Mouse (Mus musculus): ENCODE results near the gene Robo1.
"Not testable (repeated sequence)": the region's sequence is repeated elsewhere in the genome, so short reads cannot be mapped to it uniquely, and the experiment has no call there.

Robo1 gene

GRCm38 (mm10) chr16:72444428-72445135, 136.5 kb downstream of the Robo1 start:
- in situ Hi-C loops (cut with MboI, MseI), result no loop called here

GRCm38 (mm10) chr16:72458155-72458554, 150.0 kb downstream of the Robo1 start:
- in situ Hi-C loops (cut with MboI, MseI), result no loop called here

GRCm38 (mm10) chr16:72458576-72458975, 150.5 kb downstream of the Robo1 start:
- in situ Hi-C loops (cut with MboI, MseI), result no loop called here

- in situ Hi-C loops (cut with MboI, MseI), result no loop called here
Observed at GRCm38 (mm10) chr16:72465696-72466095, 157.6 kb downstream of the Robo1 start.

- in situ Hi-C loops (cut with MboI, MseI), result no loop called here
Observed at GRCm38 (mm10) chr16:72470037-72470673, 162.0 kb downstream of the Robo1 start.

- in situ Hi-C loops (cut with MboI, MseI), result no loop called here
Observed at GRCm38 (mm10) chr16:72510716-72511199, 202.7 kb downstream of the Robo1 start.

- in situ Hi-C loops (cut with MboI, MseI), result no loop called here
Observed at GRCm38 (mm10) chr16:72531337-72531736, 223.2 kb downstream of the Robo1 start.

- in situ Hi-C loops (cut with MboI, MseI), result no loop called here
Observed at GRCm38 (mm10) chr16:72533900-72534571, 225.9 kb downstream of the Robo1 start.

- in situ Hi-C loops (cut with MboI, MseI), result no loop called here
Observed at GRCm38 (mm10) chr16:72538171-72538570, 230.1 kb downstream of the Robo1 start.

- in situ Hi-C loops (cut with MboI, MseI), result no loop called here
Observed at GRCm38 (mm10) chr16:72543928-72544327, 235.8 kb downstream of the Robo1 start.

GRCm38 (mm10) chr16:72544950-72545349, 236.8 kb downstream of the Robo1 start:
- in situ Hi-C loops (cut with MboI, MseI), result no loop called here

- in situ Hi-C loops (cut with MboI, MseI), result no loop called here
Observed at GRCm38 (mm10) chr16:72551672-72552243, 243.7 kb downstream of the Robo1 start.

- in situ Hi-C loops (cut with MboI, MseI), result no loop called here
Observed at GRCm38 (mm10) chr16:72553713-72554112, 245.6 kb downstream of the Robo1 start.

GRCm38 (mm10) chr16:72562149-72562548, 254.0 kb downstream of the Robo1 start:
- in situ Hi-C loops (cut with MboI, MseI), result not testable (repeated sequence)

- in situ Hi-C loops (cut with MboI, MseI), result no loop called here
Observed at GRCm38 (mm10) chr16:72563196-72563963, 255.3 kb downstream of the Robo1 start.

GRCm38 (mm10) chr16:72575171-72575570, 267.1 kb downstream of the Robo1 start:
- in situ Hi-C loops (cut with MboI, MseI), result loop anchor here in 1 of 2 experiments (10.0 kb wide), 1 partner anchor 1390 kb away; no protein-coding TSS in a partner anchor

GRCm38 (mm10) chr16:72576956-72577355, 268.9 kb downstream of the Robo1 start:
- in situ Hi-C loops (cut with MboI, MseI), result loop anchor here in 1 of 2 experiments (10.0 kb wide), 1 partner anchor 1388 kb away; no protein-coding TSS in a partner anchor

GRCm38 (mm10) chr16:72584454-72585159, 276.5 kb downstream of the Robo1 start:
- in situ Hi-C loops (cut with MboI, MseI), result no loop called here

- in situ Hi-C loops (cut with MboI, MseI), result no loop called here
Observed at GRCm38 (mm10) chr16:72585160-72585813, 277.2 kb downstream of the Robo1 start.
